Mouse (Mus musculus) testis, adult 2 months (tissue): ENCODE results near the gene Usf3.

Experiments used
- CTCF ChIP-seq: fragments of 200-500 bp; IDR thresholded peaks from 2 replicates; pipeline ENCODE4 v1.5.1; 2012; ENCODE audit warnings: low read depth, mild to moderate bottlenecking, inconsistent platforms, low read length, moderate library complexity; ENCODE audit not compliant: control insufficient read depth, insufficient read depth, insufficient replicate concordance
- POLR2A ChIP-seq: fragments of 200-500 bp; IDR thresholded peaks from 2 replicates; pipeline ENCODE4 v1.6.1; 2012; ENCODE audit warnings: low read depth, mild to moderate bottlenecking, inconsistent platforms, low read length, moderate library complexity; ENCODE audit not compliant: control insufficient read depth

DNA sequence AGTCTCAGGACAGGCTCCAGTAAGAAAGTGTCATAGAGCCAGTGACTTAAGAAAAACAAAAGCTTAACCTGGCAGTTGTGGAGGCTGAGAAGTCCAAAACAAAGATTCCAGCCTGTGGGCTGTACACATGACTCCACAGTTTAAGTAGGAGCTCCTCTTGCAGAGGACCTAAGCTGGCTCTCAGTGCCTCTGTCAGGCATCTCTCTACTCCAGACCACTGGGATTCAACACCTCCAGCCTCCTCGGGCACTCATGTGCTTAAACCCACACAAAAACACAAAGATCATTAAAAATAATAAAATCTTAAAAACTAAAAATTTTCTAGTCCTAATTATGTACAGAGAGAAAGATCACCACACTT, 38.0 kb downstream of the Usf3 start:
- TF ChIP-seq CTCF (no peak), POLR2A (no peak)
